Mouse (Mus musculus) midbrain, embryonic 16.5 days (tissue): ENCODE results near the gene Pola1. TPM values are rescaled to one million over a fixed set of nuclear protein-coding genes. Genes with fewer than 3 reads are reported as not detected.

Source experiments
- ATAC-seq: fragments of 200-750 bp; cut with Nextera tagmentation; 2 replicates; pipeline ENCODE4 v1.8.0; 2017; ENCODE audit warnings: moderate TSS enrichment
- H3K27ac ChIP-seq: fragments of 300-500 bp; sonication (generic); 2 replicates; pipeline ENCODE4 v1.5.1; 2014; ENCODE audit warnings: mild to moderate bottlenecking, low read length, mixed read lengths
- H3K27me3 ChIP-seq: fragments of 300-500 bp; sonication (generic); 2 replicates; pipeline ENCODE4 v1.6.1; 2014; ENCODE audit warnings: low read depth, low read length, mixed read lengths; ENCODE audit not compliant: control insufficient read depth, insufficient read depth
- H3K36me3 ChIP-seq: fragments of 300-500 bp; sonication (generic); 2 replicates; pipeline ENCODE4 v1.6.1; 2014; ENCODE audit warnings: mild to moderate bottlenecking, low read length, moderate library complexity, mixed read lengths; ENCODE audit not compliant: control insufficient read depth, insufficient read depth
- H3K4me1 ChIP-seq: fragments of 300-500 bp; sonication (generic); 2 replicates; pipeline ENCODE4 v1.6.1; 2014; ENCODE audit warnings: mild to moderate bottlenecking, low read length, mixed read lengths; ENCODE audit not compliant: control insufficient read depth, insufficient read depth
- H3K4me2 ChIP-seq: fragments of 300-500 bp; sonication (generic); 2 replicates; pipeline ENCODE4 v1.6.1; 2014; ENCODE audit warnings: mild to moderate bottlenecking, low read length, mixed read lengths
- H3K4me3 ChIP-seq: fragments of 300-500 bp; sonication (generic); 2 replicates; pipeline ENCODE4 v1.5.1; 2014; ENCODE audit warnings: low read depth, mild to moderate bottlenecking, low read length, moderate library complexity, mixed read lengths
- H3K9ac ChIP-seq: fragments of 300-500 bp; sonication (generic); 2 replicates; pipeline ENCODE4 v1.6.1; 2014; ENCODE audit warnings: low read depth, low read length, mixed read lengths
- H3K9me3 ChIP-seq: fragments of 300-500 bp; sonication (generic); replicated peaks from 2 replicates; pipeline ENCODE4 v1.6.1; 2014; ENCODE audit warnings: mild to moderate bottlenecking, low read length, mixed read lengths; ENCODE audit not compliant: control insufficient read depth, poor library complexity, severe bottlenecking
- WGBS: fragments of 180-500 bp; shearing (Covaris S2); extraction: QIAGEN DNeasy Blood & Tissue Kit; methylation state at CpG from one replicate; pipeline ENCODE4 v1.1.7; 2014; 5-methylcytosine and 5-hydroxymethylcytosine counted together
- polyA plus RNA-seq: library from polyadenylated mRNA; unstranded; fragments of >200 nt; fragmentation: Nextera tagmentation; extraction: Ambion mirVana; gene quantifications from 2 replicates; pipeline ENCODE4 v1.2.1, GENCODE M21; 2015

Pola1 gene
- polyA plus RNA-seq, 1 experiment from 2014 or later = 4.5 TPM

- Histone ChIP-seq H3K9ac (no peak overlapping the region), H3K27me3 (no peaks in the 10 kb centered on the region), H3K4me1 (no peaks in the 10 kb centered on the region), H3K4me3 (no peak overlapping the region), H3K9me3 (no peaks in the 10 kb centered on the region), H3K4me2 (no peak overlapping the region), H3K27ac (no peak overlapping the region), H3K36me3 (no peaks in the 10 kb centered on the region)
- WGBS = 94% methylated on average over 2 of the region's 2 CpGs
- ATAC-seq = no peak
These were observed 18.8 kb upstream of the Pola1 start for GRCm38 (mm10) chrX:93650738-93651137.

DNA sequence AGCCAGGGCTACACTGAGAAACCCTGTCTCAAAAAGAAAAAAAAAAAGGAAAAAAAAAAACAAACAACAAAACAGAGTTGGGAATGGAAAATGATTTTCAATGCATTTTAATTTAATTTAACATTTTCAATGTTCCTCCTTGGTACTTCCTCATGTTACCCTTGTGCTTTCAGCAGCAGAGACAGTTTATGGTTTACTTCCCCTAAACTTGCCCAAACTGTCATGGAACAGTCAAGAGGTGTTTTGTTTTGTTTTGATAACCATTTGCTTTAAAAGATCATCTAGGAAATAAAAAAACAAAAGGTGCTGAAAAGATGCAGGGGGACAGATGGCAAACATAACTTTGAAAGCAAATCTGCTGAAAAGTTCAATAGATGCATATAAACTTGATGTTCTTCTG lies 12.1 kb upstream of the Pola1 start:
- ATAC-seq = no peak
- Histone ChIP-seq H3K4me3 (no peak overlapping the region), H3K9ac (no peak overlapping the region), H3K4me2 (no peak overlapping the region), H3K27ac (no peak overlapping the region), H3K9me3 (no peaks in the 10 kb centered on the region), H3K36me3 (no peaks in the 10 kb centered on the region), H3K4me1 (no peaks in the 10 kb centered on the region), H3K27me3 (no peaks in the 10 kb centered on the region)

DNA sequence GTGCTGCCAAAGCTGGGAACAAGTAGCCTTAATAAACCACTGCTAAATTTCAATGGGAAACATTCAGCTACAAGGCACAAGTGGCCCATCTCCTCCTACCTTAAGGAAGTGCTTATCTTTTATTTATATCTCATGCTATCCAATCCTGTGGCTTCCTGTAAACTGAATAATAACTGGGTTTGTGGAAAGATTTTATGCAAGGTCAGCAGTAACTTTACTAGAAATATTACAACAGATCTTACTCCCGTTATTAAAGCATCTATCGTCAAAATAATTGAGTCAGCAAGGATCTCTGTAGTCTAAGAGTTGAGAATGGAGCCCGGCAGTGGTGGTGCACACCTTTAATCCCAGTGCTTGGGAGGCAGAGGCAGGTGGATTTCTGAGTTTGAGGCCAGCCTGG lies 11.6 kb upstream of the Pola1 start:
- 89% methylated on average over 3 of the region's 3 CpGs for WGBS
- no peaks in the 10 kb centered on the region for H3K9me3 ChIP-seq

DNA sequence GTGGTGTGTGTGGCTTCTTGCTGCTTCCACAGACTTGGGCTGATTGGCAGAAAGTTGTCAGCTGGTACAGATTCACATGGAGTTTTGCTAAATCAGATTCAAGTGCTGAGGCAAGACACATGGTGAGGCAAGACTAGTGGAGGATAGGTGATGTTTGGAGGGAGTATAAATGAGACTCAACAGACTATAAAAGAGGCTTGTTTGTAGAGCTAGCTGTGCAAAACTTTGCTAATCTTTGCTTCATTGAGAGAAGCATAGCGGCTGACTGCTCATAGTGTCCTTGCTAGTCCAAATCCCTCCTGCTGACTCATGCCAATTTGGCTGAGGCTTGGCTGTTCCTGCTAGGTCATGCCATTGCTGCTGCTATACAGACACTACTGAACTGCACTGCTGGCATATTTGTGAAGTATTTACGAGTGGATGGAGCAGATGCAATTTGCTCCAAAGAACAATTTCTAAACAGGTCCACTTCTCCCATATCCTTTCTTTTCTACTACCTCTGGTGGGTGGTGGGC lies 3.0 kb upstream of the Pola1 start:
- Histone ChIP-seq H3K4me3 (no peak overlapping the region), H3K27ac (no peak overlapping the region), H3K4me2 (no peak overlapping the region), H3K4me1 (peaks cover 4% of the 10 kb centered on the region; the same call in 1 of the 2 replicates), H3K9ac (no peak overlapping the region), H3K9me3 (no peaks in the 10 kb centered on the region), H3K27me3 (no peaks in the 10 kb centered on the region), H3K36me3 (no peaks in the 10 kb centered on the region)
- 72% methylated on average over 2 of the region's 2 CpGs for WGBS
- ATAC-seq = no peak

More for the DNA sequence above, 11.6 kb upstream of the Pola1 start:
- H3K4me1 ChIP-seq = no peaks in the 10 kb centered on the region
- no peaks in the 10 kb centered on the region for H3K27me3 ChIP-seq
- no peak overlapping the region for H3K4me3 ChIP-seq
- H3K9ac ChIP-seq = no peak overlapping the region
- no peak overlapping the region for H3K27ac ChIP-seq
- no peaks in the 10 kb centered on the region for H3K36me3 ChIP-seq
- ATAC-seq = no peak
- H3K4me2 ChIP-seq = no peak overlapping the region

DNA sequence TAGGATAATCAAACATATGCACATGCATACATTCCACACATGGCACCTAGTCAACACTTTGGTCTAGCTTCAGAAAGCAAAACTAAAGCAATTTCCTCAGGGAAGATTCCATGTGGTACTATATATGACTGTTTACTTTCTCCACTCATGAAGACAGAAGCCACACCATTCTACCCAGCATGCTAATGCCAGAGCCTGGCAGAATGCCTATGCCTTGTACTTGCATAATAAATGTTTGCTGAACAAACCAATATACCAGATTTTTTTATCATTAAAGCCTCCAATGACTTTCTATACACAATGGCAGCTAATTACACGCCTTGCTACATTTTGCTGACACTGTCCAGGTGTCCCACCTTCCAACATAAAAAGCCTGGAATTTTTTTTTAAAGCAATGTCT lies 1.7 kb downstream of the Pola1 start:
- Histone ChIP-seq H3K4me3 (no peak overlapping the region), H3K4me1 (peaks cover 4% of the 10 kb centered on the region; the same call in 1 of the 2 replicates), H3K9me3 (no peaks in the 10 kb centered on the region), H3K27me3 (no peaks in the 10 kb centered on the region), H3K9ac (no peak overlapping the region), H3K4me2 (no peak overlapping the region), H3K36me3 (no peaks in the 10 kb centered on the region), H3K27ac (no peak overlapping the region)
- WGBS = 76% methylated on average over 1 of the region's 1 CpGs
- no peak for ATAC-seq

DNA sequence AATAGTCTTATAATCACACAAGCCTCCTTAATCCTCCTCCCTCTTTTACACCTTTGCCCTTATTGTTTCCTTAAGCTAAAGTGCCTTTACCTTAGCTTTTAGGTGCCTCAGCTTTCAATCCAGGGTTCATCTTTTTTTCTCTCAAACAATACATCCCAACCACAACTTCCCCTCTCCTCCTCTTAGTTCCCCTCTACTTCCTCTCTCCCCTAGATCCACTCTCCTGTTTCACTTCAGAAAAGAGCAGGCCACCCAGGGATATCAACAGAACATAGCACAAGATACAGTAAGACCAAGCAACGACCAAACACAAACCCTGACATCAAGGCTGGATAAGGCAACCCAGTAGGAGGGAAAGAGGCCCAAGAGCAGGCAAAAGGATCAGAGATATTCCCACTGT lies 29.7 kb downstream of the Pola1 start:
- no peaks in the 10 kb centered on the region for H3K27me3 ChIP-seq
- no peak overlapping the region for H3K9ac ChIP-seq
- H3K4me1 ChIP-seq = no peaks in the 10 kb centered on the region
- H3K4me2 ChIP-seq = no peak overlapping the region
- H3K36me3 ChIP-seq = no peaks in the 10 kb centered on the region
- no peaks in the 10 kb centered on the region for H3K9me3 ChIP-seq
- H3K4me3 ChIP-seq = no peak overlapping the region
- H3K27ac ChIP-seq = no peak overlapping the region
- WGBS = 83% methylated on average over 1 of the region's 1 CpGs
- ATAC-seq = no peak

GRCm38 (mm10) chrX:93594283-93594682 lies 37.7 kb downstream of the Pola1 start:
- WGBS = 94% methylated on average over 4 of the region's 4 CpGs
- H3K36me3 ChIP-seq = no peaks in the 10 kb centered on the region
- no peaks in the 10 kb centered on the region for H3K27me3 ChIP-seq
- no peak overlapping the region for H3K4me2 ChIP-seq
- no peaks in the 10 kb centered on the region for H3K4me1 ChIP-seq
- no peak overlapping the region for H3K9ac ChIP-seq
- H3K27ac ChIP-seq = no peak overlapping the region
- no peak for ATAC-seq
- H3K4me3 ChIP-seq = no peak overlapping the region
- H3K9me3 ChIP-seq = no peaks in the 10 kb centered on the region

- Histone ChIP-seq H3K27me3 (no peaks in the 10 kb centered on the region), H3K9me3 (no peaks in the 10 kb centered on the region), H3K9ac (no peak overlapping the region), H3K4me3 (no peak overlapping the region), H3K36me3 (no peaks in the 10 kb centered on the region), H3K4me1 (no peaks in the 10 kb centered on the region), H3K27ac (no peak overlapping the region), H3K4me2 (no peak overlapping the region)
- 90% methylated on average over 2 of the region's 2 CpGs for WGBS
- ATAC-seq = no peak
These were observed 51.0 kb downstream of the Pola1 start for GRCm38 (mm10) chrX:93580931-93581330.

GRCm38 (mm10) chrX:93557171-93557570 lies 74.8 kb downstream of the Pola1 start:
- H3K9ac ChIP-seq = no peak overlapping the region
- no peaks in the 10 kb centered on the region for H3K36me3 ChIP-seq
- H3K4me1 ChIP-seq = no peaks in the 10 kb centered on the region
- no peak overlapping the region for H3K4me2 ChIP-seq
- H3K4me3 ChIP-seq = no peak overlapping the region
- H3K27me3 ChIP-seq = no peaks in the 10 kb centered on the region
- WGBS = 53% methylated on average over 1 of the region's 1 CpGs
- no peaks in the 10 kb centered on the region for H3K9me3 ChIP-seq
- H3K27ac ChIP-seq = no peak overlapping the region
- ATAC-seq = no peak
